Mouse (Mus musculus) kidney, embryonic 16.5 days (tissue): ENCODE measurements around the gene Vmn2r30. TPM values are rescaled to one million over a fixed set of nuclear protein-coding genes. Genes with fewer than 3 reads are reported as not detected.
"Not testable (repeated sequence)": the region's sequence is repeated elsewhere in the genome, so short reads cannot be mapped to it uniquely, and the experiment has no call there.

ENCODE experiments used
- ATAC-seq: fragments of 200-750 bp; cut with Nextera tagmentation; 2 replicates; pipeline ENCODE4 v1.8.0; 2017; ENCODE audit warnings: moderate TSS enrichment; ENCODE audit not compliant: low FRiP score, low TSS enrichment
- H3K27ac ChIP-seq: fragments of 300-500 bp; sonication (generic); 2 replicates; pipeline ENCODE4 v1.5.1; 2014; ENCODE audit warnings: low read length
- H3K27me3 ChIP-seq: fragments of 300-500 bp; sonication (generic); 2 replicates; pipeline ENCODE4 v1.6.1; 2014; ENCODE audit warnings: low read length, control low read depth, mixed read lengths; ENCODE audit not compliant: insufficient read depth
- H3K36me3 ChIP-seq: fragments of 300-500 bp; sonication (generic); 2 replicates; pipeline ENCODE4 v1.6.1; 2014; ENCODE audit warnings: low read length, control low read depth, mixed read lengths; ENCODE audit not compliant: insufficient read depth
- H3K4me1 ChIP-seq: fragments of 300-500 bp; sonication (generic); 2 replicates; pipeline ENCODE4 v1.6.1; 2014; ENCODE audit warnings: low read length, control low read depth, mixed read lengths; ENCODE audit not compliant: insufficient read depth
- H3K4me2 ChIP-seq: fragments of 300-500 bp; sonication (generic); replicated peaks from 2 replicates; pipeline ENCODE4 v1.6.1; 2014; ENCODE audit warnings: low read depth, low read length
- H3K4me3 ChIP-seq: fragments of 300-500 bp; sonication (generic); 2 replicates; pipeline ENCODE4 v1.5.1; 2014; ENCODE audit warnings: mild to moderate bottlenecking, low read length
- H3K9ac ChIP-seq: fragments of 300-500 bp; sonication (generic); replicated peaks from 2 replicates; pipeline ENCODE4 v1.6.1; 2014; ENCODE audit warnings: low read length
- H3K9me3 ChIP-seq: fragments of 300-500 bp; sonication (generic); 2 replicates; pipeline ENCODE4 v1.6.1; 2016; ENCODE audit warnings: low read length, control low read depth
- WGBS: fragments of 180-500 bp; shearing (Covaris S2); extraction: QIAGEN DNeasy Blood & Tissue Kit; methylation state at CpG from one replicate; pipeline ENCODE4 v1.1.7; 2014; 5-methylcytosine and 5-hydroxymethylcytosine counted together
- microRNA-seq: library from miRNA; unstranded; fragments of <30 nt; microRNA quantifications from one replicate; pipeline ENCODE4, GENCODE M21; 2016
- polyA plus RNA-seq: library from polyadenylated mRNA; unstranded; fragments of >200 nt; fragmentation: Nextera tagmentation; extraction: Ambion mirVana; gene quantifications from 2 replicates; pipeline ENCODE4 v1.2.1, GENCODE M21; 2015

Gene Vmn2r30
- not detected in 2 replicates for polyA plus RNA-seq

- WGBS: no CpG with 5 or more reads among the region's 1 CpGs
- not testable (repeated sequence) for H3K27me3 ChIP-seq, H3K27ac ChIP-seq, H3K4me2 ChIP-seq, H3K9ac ChIP-seq, H3K4me3 ChIP-seq, ATAC-seq, H3K9me3 ChIP-seq, H3K36me3 ChIP-seq, H3K4me1 ChIP-seq
These were observed at the start of gene Vmn2r30 for GRCm38 (mm10) chr7:7337509-7337908. Gene Vmn2r30, minus strand, starts transcription at chr7:7337609.

- not testable (repeated sequence) for H3K4me2 ChIP-seq, H3K9me3 ChIP-seq, H3K36me3 ChIP-seq, H3K9ac ChIP-seq, H3K4me3 ChIP-seq, H3K27ac ChIP-seq, H3K4me1 ChIP-seq, H3K27me3 ChIP-seq, ATAC-seq
- WGBS: 52% methylated on average over 12 of the region's 12 CpGs
These were observed 37.0 kb upstream of the Vmn2r30 start, which contains the start of gene Gm45783 for GRCm38 (mm10) chr7:7374431-7374830. Gene Gm45783, minus strand, starts transcription at chr7:7374573.

- Histone ChIP-seq H3K4me2 (no peak overlapping the region), H3K9ac (no peak overlapping the region), H3K4me1 (0 out of 2 replicates have a peak, but pooled peaks cover 5% of the 10 kb centered on the region), H3K36me3 (peaks cover 46% of the 10 kb centered on the region), H3K27me3 (no peaks in the 10 kb centered on the region), H3K4me3 (no peak overlapping the region), H3K9me3 (peaks cover 13% of the 10 kb centered on the region; the same call in 1 of the 2 replicates), H3K27ac (no peak overlapping the region)
- 84% methylated on average over 16 of the region's 16 CpGs for WGBS
- ATAC-seq: no peak
These were observed 41.8 kb downstream of the Vmn2r30 start for GRCm38 (mm10) chr7:7295595-7295994.

GRCm38 (mm10) chr7:7281383-7281782 is 56.0 kb downstream of the Vmn2r30 start:
- Histone ChIP-seq H3K4me2 (no peak overlapping the region), H3K9ac (no peak overlapping the region), H3K27me3 (no peaks in the 10 kb centered on the region), H3K36me3 (peaks cover 20% of the 10 kb centered on the region; the same call in 1 of the 2 replicates), H3K4me1 (no peaks in the 10 kb centered on the region), H3K4me3 (no peak overlapping the region), H3K9me3 (peaks cover 4% of the 10 kb centered on the region), H3K27ac (no peak overlapping the region)
- WGBS: 83% methylated on average over 1 of the region's 1 CpGs
- ATAC-seq: no peak

GRCm38 (mm10) chr7:7277966-7278567 is 59.3 kb downstream of the Vmn2r30 start, which contains the start of gene Gm45844:
Gene Gm45844, minus strand, starts transcription at chr7:7278289.
- not testable (repeated sequence) for H3K4me1 ChIP-seq, H3K9me3 ChIP-seq, H3K27me3 ChIP-seq, H3K36me3 ChIP-seq
- Histone ChIP-seq H3K27ac (peak within 1 kb of the TSS; percentile 63; the same call in 1 of the 2 replicates), H3K4me2 (peak within 1 kb of the TSS; percentile 46), H3K4me3 (peak within 1 kb of the TSS; percentile 33), H3K9ac (0 out of 2 replicates have a peak within 1 kb of the TSS, but pooled peaks have one; percentile 2)
- WGBS: 32% methylated on average over 45 of the region's 45 CpGs
- peak; percentile 100 for ATAC-seq

GRCm38 (mm10) chr7:7277556-7277955 is 59.9 kb downstream of the Vmn2r30 start:
- H3K4me1 ChIP-seq, H3K9ac ChIP-seq, H3K36me3 ChIP-seq, H3K9me3 ChIP-seq, H3K27me3 ChIP-seq: not testable (repeated sequence)
- peak overlapping the region; percentile 33 for H3K4me3 ChIP-seq
- WGBS: 40% methylated on average over 19 of the region's 24 CpGs
- H3K4me2 ChIP-seq: peak overlapping the region; percentile 46
- peak; percentile 81 for ATAC-seq
- H3K27ac ChIP-seq: peak overlapping the region; percentile 63; the same call in 1 of the 2 replicates

Small RNA genes lying within 50 kb of the gene (microRNA-seq; reads per million reads assigned to microRNA genes)
- gene Mir5620: 0.47 reads per million

Other genes starting within 250 kb of the Vmn2r30 start
- gene Zfp954, start 216.1 kb downstream of the Vmn2r30 start, polyA plus RNA-seq: 14.3 and 16.2 TPM in 2 replicates
- 2.0 and 2.7 TPM in 2 replicates for gene Zfp773, start 200.9 kb downstream of the Vmn2r30 start, polyA plus RNA-seq
- 2.3 and 3.0 TPM in 2 replicates for gene Zfp418, start 166.3 kb downstream of the Vmn2r30 start, polyA plus RNA-seq
- 8.5 and 8.8 TPM in 2 replicates for gene Zfp772, start 127.6 kb downstream of the Vmn2r30 start, polyA plus RNA-seq
- gene Vmn2r29, start 90.3 kb downstream of the Vmn2r30 start, polyA plus RNA-seq: 0.37 and 0.84 TPM in 2 replicates
- 2.7 and 4.2 TPM in 2 replicates for gene Gm45844, start 59.3 kb downstream of the Vmn2r30 start, polyA plus RNA-seq
- 54.2 and 55.0 TPM in 2 replicates for gene Clcn4, start 36.8 kb downstream of the Vmn2r30 start, polyA plus RNA-seq
- 0.53 TPM in 1 of 2 replicates, not detected in the other for gene Gm45783, start 37.0 kb upstream of the Vmn2r30 start, polyA plus RNA-seq
- gene Vmn2r31, start 62.1 kb upstream of the Vmn2r30 start, polyA plus RNA-seq: not detected in 2 replicates
- gene Vmn2r32, start 142.4 kb upstream of the Vmn2r30 start, polyA plus RNA-seq: not detected in 2 replicates
- gene Vmn2r33, start 229.2 kb upstream of the Vmn2r30 start, polyA plus RNA-seq: not detected in 2 replicates